Mouse (Mus musculus) limb, embryonic 13.5 days (tissue): ENCODE measurements around the gene Prss28. TPM values are rescaled to one million over a fixed set of nuclear protein-coding genes. Genes with fewer than 3 reads are reported as not detected.

Source experiments
- ATAC-seq: fragments of 200-750 bp; cut with Nextera tagmentation; 2 replicates; pipeline ENCODE4 v1.8.0; 2017; ENCODE audit warnings: low read depth, moderate number of reproducible peaks, moderate TSS enrichment; ENCODE audit not compliant: low FRiP score
- H3K27ac ChIP-seq: fragments of 300-500 bp; sonication (generic); 2 replicates; pipeline ENCODE4 v1.5.1; 2015; ENCODE audit warnings: inconsistent platforms, mild to moderate bottlenecking, moderate library complexity
- H3K27me3 ChIP-seq: fragments of 300-500 bp; sonication (generic); 2 replicates; pipeline ENCODE4 v1.6.1; 2015; ENCODE audit warnings: mild to moderate bottlenecking, inconsistent platforms
- H3K36me3 ChIP-seq: fragments of 300-500 bp; sonication (generic); 2 replicates; pipeline ENCODE4 v1.6.1; 2015; ENCODE audit warnings: inconsistent platforms, mild to moderate bottlenecking, moderate library complexity
- H3K4me1 ChIP-seq: fragments of 300-500 bp; sonication (generic); 2 replicates; pipeline ENCODE4 v1.6.1; 2015; ENCODE audit warnings: inconsistent platforms
- H3K4me2 ChIP-seq: fragments of 300-500 bp; sonication (generic); replicated peaks from 2 replicates; pipeline ENCODE4 v1.6.1; 2015; ENCODE audit warnings: inconsistent platforms, mild to moderate bottlenecking, moderate library complexity
- H3K4me3 ChIP-seq: fragments of 300-500 bp; sonication (generic); 2 replicates; pipeline ENCODE4 v1.5.1; 2015; ENCODE audit warnings: moderate library complexity, mild to moderate bottlenecking, inconsistent platforms
- H3K9ac ChIP-seq: fragments of 300-500 bp; sonication (generic); 2 replicates; pipeline ENCODE4 v1.6.1; 2015; ENCODE audit warnings: mild to moderate bottlenecking, inconsistent platforms
- H3K9me3 ChIP-seq: fragments of 300-500 bp; sonication (generic); 2 replicates; pipeline ENCODE4 v1.6.1; 2016; ENCODE audit warnings: inconsistent platforms
- WGBS: fragments of 180-500 bp; shearing (Covaris S2); methylation state at CpG from one replicate; pipeline ENCODE4 v1.1.7; 2015; 5-methylcytosine and 5-hydroxymethylcytosine counted together
- polyA plus RNA-seq: library from polyadenylated mRNA; unstranded; fragments of >200 nt; fragmentation: Nextera tagmentation; extraction: Ambion mirVana; gene quantifications from 2 replicates; pipeline ENCODE4 v1.2.1, GENCODE M21; 2015

Gene Prss28
- polyA plus RNA-seq, 1 experiment from 2014 or later: not detected

GRCm38 (mm10) chr17:25361291-25361690 is 52.8 kb downstream of the Prss28 start:
- Histone ChIP-seq H3K27ac (no peak overlapping the region), H3K4me3 (no peak overlapping the region), H3K4me1 (no peaks in the 10 kb centered on the region), H3K36me3 (no peaks in the 10 kb centered on the region), H3K9ac (no peak overlapping the region), H3K9me3 (no peaks in the 10 kb centered on the region), H3K4me2 (no peak overlapping the region), H3K27me3 (no peaks in the 10 kb centered on the region)
- no peak for ATAC-seq
- 61% methylated on average over 2 of the region's 2 CpGs for WGBS

Other genes with a start within 250 kb of the Prss28 start
- gene Tmem204, start 225.1 kb upstream of the Prss28 start, polyA plus RNA-seq: 14.1 and 15.4 TPM in 2 replicates
- gene Telo2, start 192.7 kb upstream of the Prss28 start, polyA plus RNA-seq: 47.6 and 54.3 TPM in 2 replicates
- 1.3 and 1.7 TPM in 2 replicates for gene Ptx4, start 187.9 kb upstream of the Prss28 start, polyA plus RNA-seq
- 26.5 and 27.2 TPM in 2 replicates for gene Clcn7, start 175.3 kb upstream of the Prss28 start, polyA plus RNA-seq
- not detected in 2 replicates for gene Ccdc154, start 146.2 kb upstream of the Prss28 start, polyA plus RNA-seq
- not detected in 2 replicates for gene Gm38655, start 133.2 kb upstream of the Prss28 start, polyA plus RNA-seq
- gene BC003965, start 124.1 kb upstream of the Prss28 start, polyA plus RNA-seq: 34.2 and 34.5 TPM in 2 replicates
- 9.7 and 11.4 TPM in 2 replicates for gene Unkl, start 120.2 kb upstream of the Prss28 start, polyA plus RNA-seq
- gene Gnptg, start 68.5 kb upstream of the Prss28 start, polyA plus RNA-seq: 34.9 and 35.5 TPM in 2 replicates
- gene Tsr3, start 68.5 kb upstream of the Prss28 start, polyA plus RNA-seq: 57.0 and 59.4 TPM in 2 replicates
- 1.1 and 1.7 TPM in 2 replicates for gene Baiap3, start 52.3 kb upstream of the Prss28 start, polyA plus RNA-seq
- gene Ube2i, start 34.0 kb upstream of the Prss28 start, polyA plus RNA-seq: 679 and 685 TPM in 2 replicates
- gene Prss34, start 10.3 kb upstream of the Prss28 start, polyA plus RNA-seq: 0.70 and 0.78 TPM in 2 replicates
- gene Prss29, start 10.0 kb downstream of the Prss28 start, polyA plus RNA-seq: not detected in 2 replicates
- gene Tpsab1, start 36.9 kb downstream of the Prss28 start, polyA plus RNA-seq: 0.08 and 0.09 TPM in 2 replicates
- 1.1 and 2.1 TPM in 2 replicates for gene Tpsb2, start 57.7 kb downstream of the Prss28 start, polyA plus RNA-seq
- 1.8 and 3.3 TPM in 2 replicates for gene Tpsg1, start 60.6 kb downstream of the Prss28 start, polyA plus RNA-seq
- gene Cacna1h, start 125.1 kb downstream of the Prss28 start, polyA plus RNA-seq: 5.2 and 7.5 TPM in 2 replicates
- not detected in 2 replicates for gene Tekt4, start 146.0 kb downstream of the Prss28 start, polyA plus RNA-seq
- 0.24 and 0.29 TPM in 2 replicates for gene Sstr5, start 188.6 kb downstream of the Prss28 start, polyA plus RNA-seq